ENCODE assay signal across 24 mouse cellular contexts in the genomic region with DNA sequence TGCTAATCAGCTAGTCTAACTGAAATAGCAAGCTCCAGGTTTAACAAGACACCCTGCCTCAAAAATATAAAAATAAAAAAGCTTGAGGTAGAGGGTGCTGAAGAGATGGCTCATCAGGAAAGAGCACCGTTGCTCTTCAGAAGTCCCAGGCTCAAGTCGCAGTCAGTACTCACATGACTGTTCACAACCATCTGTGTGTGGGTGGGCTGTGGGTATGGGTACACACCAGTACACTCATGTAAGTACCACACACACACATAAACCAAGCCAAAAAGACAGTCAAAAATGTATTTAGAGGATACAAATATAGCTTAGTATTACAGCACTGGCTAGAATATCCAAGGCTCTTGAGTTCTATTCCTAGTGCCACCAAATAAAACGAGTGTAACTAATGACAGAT. TPM values are rescaled to one million over a fixed set of nuclear protein-coding genes. Genes with fewer than 3 reads are reported as not detected.
DNase-seq lines count a peak whose midpoint lies in the region; ATAC-seq and TF ChIP-seq lines count a peak whose summit lies in the region.
"Had no signal": no experiment of that assay in that cellular context is flagged by ENCODE, and none has a peak within 500 bp of the region (broad histone marks: within the 10 kb centered on the region; RNA-seq: fewer than 3 reads in every experiment).

No protein-coding gene starts in this region.

- H3K4me1 ChIP-seq in heart, embryonic 12.5 days (replicated peaks) = peaks cover 12% of the 10 kb centered on the region
- no peaks in the 10 kb centered on the region; the same call in 1 of the 2 replicates for H3K4me1 ChIP-seq in forebrain, postnatal 0 days (ENCODE audit: insufficient read depth)

- no peak for ATAC-seq in heart, embryonic 12.5 days (ENCODE audit: insufficient number of reproducible peaks, low FRiP score)
- ATAC-seq in forebrain, postnatal 0 days = no peak
- ATAC-seq: activated CD4-positive, CD25-positive, alpha-beta regulatory T cell, adult 4 months; CD4-positive, CD25-positive, alpha-beta regulatory T cell, adult 4 months; midbrain, embryonic 15.5 days; Patski had no signal

- peak; percentile 78 for DNase-seq in heart, adult 11 months
- DNase-seq in right cerebral cortex, adult 18-20 months = peak; percentile 66
- no peak for DNase-seq in right cerebral cortex, postnatal 4 days
- DNase-seq in left cerebral cortex, postnatal 25 days (ENCODE audit: low spot score in 2 of 2) = peak; percentile 57 to 92
- DNase-seq in telencephalon, adult 2 months (ENCODE audit: low read depth, low spot score) = peak; percentile 62
- no peak for DNase-seq in thymus, postnatal 4 days
- no peak for DNase-seq in forebrain, postnatal 0 days
- DNase-seq: adrenal gland, postnatal 10 days; cerebellum, postnatal 14 days; embryo, embryonic 11 days; gastrocnemius, postnatal 36 days; heart, postnatal 10 days; kidney, adult 18-20 months; lung, adult 18-20 months; lung, postnatal 36 days had no signal

- WGBS in heart, embryonic 12.5 days = 82% methylated on average over 3 of the region's 3 CpGs
- 87% methylated on average over 3 of the region's 3 CpGs for WGBS in forebrain, postnatal 0 days

- no peak overlapping the region for H3K9ac ChIP-seq in heart, embryonic 12.5 days
- H3K9ac ChIP-seq in forebrain, postnatal 0 days = no peak overlapping the region
- H3K9ac ChIP-seq: hindbrain, embryonic 12.5 days; midbrain, embryonic 15.5 days had no signal

- intact Hi-C loops in left cerebral cortex, postnatal 25 days (cut with DNase I) = no loop called here

- no peak overlapping the region for H3K27ac ChIP-seq in heart, embryonic 12.5 days (ENCODE audit: poor library complexity, severe bottlenecking)
- H3K27ac ChIP-seq in forebrain, postnatal 0 days (ENCODE audit: low read depth, low read length) = no peak overlapping the region
- H3K27ac ChIP-seq: heart, embryonic 10.5 days; hindbrain, embryonic 12.5 days; kidney, postnatal 0 days; midbrain, embryonic 15.5 days had no signal

- H3K27me3 ChIP-seq in heart, embryonic 12.5 days (replicated peaks) = no peaks in the 10 kb centered on the region
- H3K27me3 ChIP-seq in forebrain, postnatal 0 days (ENCODE audit: insufficient read depth, low read length) = no peaks in the 10 kb centered on the region
- H3K27me3 ChIP-seq: hindbrain, embryonic 12.5 days; midbrain, embryonic 15.5 days; Patski had no signal

- H3K36me3 ChIP-seq in heart, embryonic 12.5 days = no peaks in the 10 kb centered on the region
- no peaks in the 10 kb centered on the region for H3K36me3 ChIP-seq in forebrain, postnatal 0 days (ENCODE audit: insufficient read depth)
- H3K36me3 ChIP-seq: heart, embryonic 10.5 days; hindbrain, embryonic 12.5 days; midbrain, embryonic 15.5 days had no signal

- H3K4me2 ChIP-seq in heart, embryonic 12.5 days = no peak overlapping the region
- no peak overlapping the region for H3K4me2 ChIP-seq in forebrain, postnatal 0 days (ENCODE audit: low read depth)
- H3K4me2 ChIP-seq: hindbrain, embryonic 12.5 days; midbrain, embryonic 15.5 days had no signal

- no peaks in the 10 kb centered on the region for H3K9me3 ChIP-seq in heart, embryonic 12.5 days (replicated peaks)
- no peaks in the 10 kb centered on the region for H3K9me3 ChIP-seq in forebrain, postnatal 0 days (ENCODE audit: low read length)
- H3K9me3 ChIP-seq: heart, embryonic 10.5 days; hindbrain, embryonic 12.5 days; midbrain, embryonic 15.5 days had no signal

- no peak for TF ChIP-seq CTCF in forebrain, postnatal 0 days (IDR thresholded peaks at IDR 0.05; ENCODE audit: low read depth)

- no peak overlapping the region for H3K4me3 ChIP-seq in heart, embryonic 12.5 days
- H3K4me3 ChIP-seq in forebrain, postnatal 0 days (ENCODE audit: low read depth, low read length) = no peak overlapping the region
- H3K4me3 ChIP-seq: heart, embryonic 10.5 days; hindbrain, embryonic 12.5 days; midbrain, embryonic 15.5 days; myocyte had no signal

RNA-seq across cellular contexts. Expression of gene Mrps36, which starts 1.6 kb away (rescaled TPM):
- 256 TPM in 2 replicates for polyA plus RNA-seq in heart, embryonic 12.5 days (2016; fragmentation: Nextera tagmentation; extraction: Ambion mirVana)
- total RNA-seq in left cerebral cortex, postnatal 25 days (2021) = 10 to 100 TPM; 56.5 to 61.3 TPM
- 33.0 and 63.9 TPM in 2 replicates for total RNA-seq in forebrain, postnatal 0 days (2014; rRNA removed)
- polyA plus RNA-seq in forebrain, postnatal 0 days (2015; fragmentation: Nextera tagmentation; extraction: Ambion mirVana) = 151 and 181 TPM in 2 replicates

RNA-seq across cellular contexts. Expression of gene Cdk7, which starts 15.4 kb away (rescaled TPM):
- polyA plus RNA-seq in heart, embryonic 12.5 days (2016; fragmentation: Nextera tagmentation; extraction: Ambion mirVana) = 76.6 and 77.0 TPM in 2 replicates
- total RNA-seq in left cerebral cortex, postnatal 25 days (2021) = 10 to 100 TPM; 35.3 to 39.3 TPM
- 38.0 and 48.2 TPM in 2 replicates for total RNA-seq in forebrain, postnatal 0 days (2014; rRNA removed)
- polyA plus RNA-seq in forebrain, postnatal 0 days (2015; fragmentation: Nextera tagmentation; extraction: Ambion mirVana) = 36.5 and 40.9 TPM in 2 replicates

RNA-seq across cellular contexts. Expression of gene Cenph, which starts 29.6 kb away (rescaled TPM):
- polyA plus RNA-seq in heart, embryonic 12.5 days (2016; fragmentation: Nextera tagmentation; extraction: Ambion mirVana) = 21.8 and 24.0 TPM in 2 replicates
- under 1 TPM; 0.53 to 0.57 TPM for total RNA-seq in left cerebral cortex, postnatal 25 days (2021)
- total RNA-seq in forebrain, postnatal 0 days (2014; rRNA removed) = 3.5 and 4.9 TPM in 2 replicates
- polyA plus RNA-seq in forebrain, postnatal 0 days (2015; fragmentation: Nextera tagmentation; extraction: Ambion mirVana) = 6.8 and 7.7 TPM in 2 replicates

RNA-seq across cellular contexts. Expression of gene Ccnb1, which starts 40.3 kb away (rescaled TPM):
- polyA plus RNA-seq in heart, embryonic 12.5 days (2016; fragmentation: Nextera tagmentation; extraction: Ambion mirVana) = 214 and 218 TPM in 2 replicates
- 1 to 10 TPM; 1.7 to 1.8 TPM for total RNA-seq in left cerebral cortex, postnatal 25 days (2021)
- total RNA-seq in forebrain, postnatal 0 days (2014; rRNA removed) = 16.5 and 17.1 TPM in 2 replicates
- polyA plus RNA-seq in forebrain, postnatal 0 days (2015; fragmentation: Nextera tagmentation; extraction: Ambion mirVana) = 22.8 and 26.2 TPM in 2 replicates

Comparison
In these comparisons a context has a peak if more than half of its experiments do, and no peak if none do; other contexts are left out.
1. DNase-seq: peak in heart, adult 11 months (single experiment), right cerebral cortex, adult 18-20 months (single experiment), left cerebral cortex, postnatal 25 days (2 of 2) and telencephalon, adult 2 months (single experiment); none in right cerebral cortex, postnatal 4 days (single experiment), thymus, postnatal 4 days (single experiment) and forebrain, postnatal 0 days (single experiment).